ENCODE assay signal across 8 mouse cellular contexts in genomic region chr6:82996740-82997315, GRCm38 (mm10). TPM values are rescaled to one million over a fixed set of nuclear protein-coding genes. Genes with fewer than 3 reads are reported as not detected.
DNase-seq lines count a peak whose midpoint lies in the region; ATAC-seq lines count a peak whose summit lies in the region.

No protein-coding gene starts in this region.

- H3K4me1 ChIP-seq in hindbrain, embryonic 12.5 days: peaks cover 2% of the 10 kb centered on the region; the same call in 1 of the 2 replicates

- H3K36me3 ChIP-seq in hindbrain, embryonic 12.5 days: no peaks in the 10 kb centered on the region

- no peak overlapping the region for H3K9ac ChIP-seq in hindbrain, embryonic 12.5 days

- H3K4me3 ChIP-seq in hindbrain, embryonic 12.5 days: no peak overlapping the region

- peak; percentile 99 for DNase-seq in NIH3T3 (ENCODE audit: low read depth)
- peak; percentile 93 to 96 for DNase-seq in cerebellum, postnatal 10 days
- peak; percentile 88 to 90 for DNase-seq in frontal cortex, postnatal 10 days (ENCODE audit: low spot score in 2 of 2)
- peak; percentile 94 to 97 for DNase-seq in layer of hippocampus, postnatal 14 days (ENCODE audit: low spot score in 2 of 2)
- peak; percentile 93 for DNase-seq in lung, postnatal 14 days
- peak; percentile 87 for DNase-seq in retina, adult 2 months (ENCODE audit: low read depth, low spot score)
- peak; percentile 83 for DNase-seq in thymus, postnatal 36 days

- H3K9me3 ChIP-seq in hindbrain, embryonic 12.5 days (replicated peaks): no peaks in the 10 kb centered on the region

- H3K27me3 ChIP-seq in hindbrain, embryonic 12.5 days: 0 out of 2 replicates have a peak, but pooled peaks cover 3% of the 10 kb centered on the region

- peak overlapping the region; percentile 35 for H3K4me2 ChIP-seq in hindbrain, embryonic 12.5 days (replicated peaks)

- peak; percentile 91 for ATAC-seq in hindbrain, embryonic 12.5 days (ENCODE audit: low FRiP score)

- H3K27ac ChIP-seq in hindbrain, embryonic 12.5 days: no peak overlapping the region

- 15% methylated on average over 11 of the region's 11 CpGs for WGBS in hindbrain, embryonic 12.5 days

RNA-seq across cellular contexts. Expression of gene Dok1, which starts 36.4 kb away (rescaled TPM):
- 8.5 and 10.3 TPM in 2 replicates for polyA plus RNA-seq in hindbrain, embryonic 12.5 days (2016; fragmentation: Nextera tagmentation; extraction: Ambion mirVana)
- 1 to 10 TPM; 3.1 to 3.3 TPM for total RNA-seq in layer of hippocampus, postnatal 14 days (2021)

RNA-seq across cellular contexts. Expression of gene Loxl3, which starts 37.1 kb away (rescaled TPM):
- 16.8 and 19.2 TPM in 2 replicates for polyA plus RNA-seq in hindbrain, embryonic 12.5 days (2016; fragmentation: Nextera tagmentation; extraction: Ambion mirVana)
- total RNA-seq in layer of hippocampus, postnatal 14 days (2021): 1 to 10 TPM; 2.3 to 3.8 TPM

RNA-seq across cellular contexts. Expression of gene M1ap, which starts 50.1 kb away (rescaled TPM):
- 0.20 and 1.1 TPM in 2 replicates for polyA plus RNA-seq in hindbrain, embryonic 12.5 days (2016; fragmentation: Nextera tagmentation; extraction: Ambion mirVana)
- total RNA-seq in layer of hippocampus, postnatal 14 days (2021): under 1 TPM in 1 of 2 experiments, not detected in 1; 0.44 TPM

RNA-seq across cellular contexts. Expression of gene Sema4f, which starts 57.3 kb away (rescaled TPM):
- polyA plus RNA-seq in hindbrain, embryonic 12.5 days (2016; fragmentation: Nextera tagmentation; extraction: Ambion mirVana): 10.8 and 10.9 TPM in 2 replicates
- 10 to 100 TPM; 43.4 to 44.2 TPM for total RNA-seq in layer of hippocampus, postnatal 14 days (2021)

RNA-seq across cellular contexts. Expression of gene Aup1, which starts 57.5 kb away (rescaled TPM):
- polyA plus RNA-seq in hindbrain, embryonic 12.5 days (2016; fragmentation: Nextera tagmentation; extraction: Ambion mirVana): 149 and 158 TPM in 2 replicates
- 100 to 1,000 TPM; 108 to 116 TPM for total RNA-seq in layer of hippocampus, postnatal 14 days (2021)
